Mouse (Mus musculus): ENCODE data around the gene Ltk. TPM values are rescaled to one million over a fixed set of nuclear protein-coding genes. Genes with fewer than 3 reads are reported as not detected.

Gene Ltk
- polyA plus RNA-seq, 1 experiment from 2014 or later: 0.08 TPM

DNA sequence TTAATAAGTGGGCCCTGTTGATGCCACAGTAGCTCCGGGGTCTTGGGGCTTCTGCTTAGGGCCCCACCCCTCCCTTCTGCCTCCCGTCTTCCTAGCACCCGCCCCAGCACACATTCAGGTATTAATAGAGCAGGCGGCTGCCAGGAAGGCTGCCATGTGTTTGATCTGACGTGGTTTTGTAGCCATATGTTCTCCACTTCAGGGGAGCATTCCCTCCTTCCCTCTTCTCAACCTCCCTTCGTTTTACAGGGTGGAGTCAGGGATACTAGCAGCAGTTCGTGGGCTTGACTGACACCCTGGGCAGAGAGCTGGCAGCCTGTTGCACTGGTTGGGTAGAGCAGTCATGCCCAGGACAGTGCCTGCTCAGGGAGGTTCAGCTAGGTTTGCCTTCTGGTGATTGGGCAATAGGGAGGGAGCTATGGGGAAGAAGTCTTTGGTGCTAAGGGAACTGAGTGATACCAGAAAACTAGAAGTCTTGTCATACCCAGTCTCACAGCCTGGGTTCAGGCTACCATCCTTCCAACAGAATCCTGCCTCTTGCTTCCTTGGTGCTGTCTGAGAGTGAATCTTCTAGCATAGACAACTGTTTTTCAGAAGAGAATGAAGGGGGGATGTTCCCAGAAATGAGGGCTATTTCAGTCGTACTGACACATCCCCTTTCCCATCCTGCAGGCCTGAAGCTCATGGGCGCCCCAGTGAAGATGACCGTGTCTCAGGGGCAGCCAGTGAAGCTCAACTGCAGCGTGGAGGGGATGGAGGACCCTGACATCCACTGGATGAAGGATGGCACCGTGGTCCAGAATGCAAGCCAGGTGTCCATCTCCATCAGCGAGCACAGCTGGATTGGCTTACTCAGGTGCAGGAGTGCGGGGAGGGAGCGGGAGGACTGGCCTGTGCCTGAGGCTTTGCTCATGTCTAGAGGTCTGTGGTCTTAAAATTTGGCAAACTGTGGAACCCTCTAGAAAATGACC is 40.9 kb upstream of the Ltk start:
- H3K27me3 ChIP-seq (ENCODE audit: control insufficient read depth, insufficient read depth, low read length): peaks cover 9% of the 10 kb centered on the region; the same call in 1 of the 2 replicates
- DNase-seq (ENCODE audit: low spot score): no peak
- ATAC-seq (ENCODE audit: low FRiP score): no peak

DNA sequence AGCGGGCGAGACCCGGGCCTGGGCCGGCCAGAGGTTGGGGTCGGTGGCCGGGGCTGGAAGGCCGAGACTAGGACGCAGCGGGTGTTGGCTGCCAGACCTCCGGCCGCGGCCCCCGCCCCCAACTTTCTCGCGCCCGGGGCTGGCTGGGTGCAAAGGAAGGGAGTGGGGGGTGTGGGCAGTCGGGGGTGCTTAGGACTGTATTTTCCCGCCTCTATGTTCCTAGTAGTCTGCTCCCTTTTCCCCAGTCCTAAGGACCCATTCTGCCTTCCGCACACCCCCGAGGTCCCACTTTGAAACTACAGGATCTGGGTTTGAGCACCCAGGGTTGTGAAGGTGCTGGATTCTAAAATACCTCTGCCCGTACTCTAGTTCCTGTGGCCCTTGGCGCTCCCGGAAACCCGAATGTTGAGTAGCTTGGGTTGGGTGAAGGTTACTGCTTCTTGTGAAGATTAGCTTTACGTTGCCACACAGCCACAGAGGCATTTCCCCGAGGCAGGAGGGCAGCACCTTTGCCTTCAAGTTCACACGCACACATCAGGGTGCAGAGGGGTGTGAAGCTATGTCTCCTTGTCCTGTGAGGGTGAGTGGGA is 39.8 kb upstream of the Ltk start:
- peak overlapping the region; percentile 53; the same call in 1 of the 2 replicates for H3K27ac ChIP-seq (ENCODE audit: low read depth, low read length)
- H3K36me3 ChIP-seq (ENCODE audit: control insufficient read depth, insufficient read depth, low read length): no peaks in the 10 kb centered on the region
- H3K9ac ChIP-seq (ENCODE audit: low read depth, low read length): peak overlapping the region; percentile 91
- WGBS: 1% methylated on average over 23 of the region's 27 CpGs
- ATAC-seq (ENCODE audit: low FRiP score) (peak; percentile 22; the same call in 1 of the 2 replicates), DNase-seq (ENCODE audit: low spot score) (peak; percentile 52)
- peak overlapping the region; percentile 88 for H3K4me3 ChIP-seq (ENCODE audit: low read depth, low read length)
- H3K9me3 ChIP-seq (ENCODE audit: control insufficient read depth, low read length): no peaks in the 10 kb centered on the region
- peak overlapping the region; percentile 98 for H3K4me2 ChIP-seq (replicated peaks; ENCODE audit: low read depth, low read length)
- H3K4me1 ChIP-seq (replicated peaks; ENCODE audit: control insufficient read depth, insufficient read depth, low read length): peaks cover 24% of the 10 kb centered on the region
- peaks cover 9% of the 10 kb centered on the region; the same call in 1 of the 2 replicates for H3K27me3 ChIP-seq (ENCODE audit: control insufficient read depth, insufficient read depth, low read length)

More for the DNA sequence above, 40.9 kb upstream of the Ltk start:
- Histone ChIP-seq H3K36me3 (ENCODE audit: control insufficient read depth, insufficient read depth, low read length) (no peaks in the 10 kb centered on the region), H3K9me3 (ENCODE audit: control insufficient read depth, low read length) (no peaks in the 10 kb centered on the region), H3K27ac (ENCODE audit: low read depth, low read length) (no peak overlapping the region), H3K4me3 (ENCODE audit: low read depth, low read length) (peak overlapping the region; percentile 88), H3K9ac (ENCODE audit: low read depth, low read length) (peak overlapping the region; percentile 91), H3K4me2 (replicated peaks; ENCODE audit: low read depth, low read length) (peak overlapping the region; percentile 98), H3K4me1 (replicated peaks; ENCODE audit: control insufficient read depth, insufficient read depth, low read length) (peaks cover 24% of the 10 kb centered on the region)
- whole genome bisulfite sequencing: 48% methylated on average over 15 of the region's 15 CpGs

- H3K4me1 ChIP-seq (replicated peaks; ENCODE audit: control insufficient read depth, insufficient read depth, low read length): peaks cover 19% of the 10 kb centered on the region
- peak overlapping the region; percentile 88 for H3K4me3 ChIP-seq (ENCODE audit: low read depth, low read length)
- no peaks in the 10 kb centered on the region for H3K36me3 ChIP-seq (ENCODE audit: control insufficient read depth, insufficient read depth, low read length)
Measured at GRCm38 (mm10) chr2:119799181-119799960, 39.1 kb upstream of the Ltk start.

GRCm38 (mm10) chr2:119798246-119798927 is 38.2 kb upstream of the Ltk start:
- ATAC-seq (ENCODE audit: low FRiP score) (no peak), DNase-seq (ENCODE audit: low spot score) (peak; percentile 73)
- Histone ChIP-seq H3K27me3 (ENCODE audit: control insufficient read depth, insufficient read depth, low read length) (peaks cover 6% of the 10 kb centered on the region; the same call in 1 of the 2 replicates), H3K9ac (ENCODE audit: low read depth, low read length) (no peak overlapping the region), H3K9me3 (ENCODE audit: control insufficient read depth, low read length) (no peaks in the 10 kb centered on the region), H3K4me3 (ENCODE audit: low read depth, low read length) (peak overlapping the region; percentile 88; the same call in 1 of the 2 replicates), H3K27ac (ENCODE audit: low read depth, low read length) (no peak overlapping the region), H3K4me2 (replicated peaks; ENCODE audit: low read depth, low read length) (peak overlapping the region; percentile 98; the same call in 1 of the 2 replicates), H3K4me1 (replicated peaks; ENCODE audit: control insufficient read depth, insufficient read depth, low read length) (peaks cover 11% of the 10 kb centered on the region), H3K36me3 (ENCODE audit: control insufficient read depth, insufficient read depth, low read length) (no peaks in the 10 kb centered on the region)
- 11% methylated on average over 13 of the region's 13 CpGs for WGBS

More at GRCm38 (mm10) chr2:119799181-119799960, 39.1 kb upstream of the Ltk start:
- WGBS: 0% methylated on average over 17 of the region's 89 CpGs
- Histone ChIP-seq H3K4me2 (replicated peaks; ENCODE audit: low read depth, low read length) (peak overlapping the region; percentile 98), H3K9ac (ENCODE audit: low read depth, low read length) (peak overlapping the region; percentile 91), H3K27ac (ENCODE audit: low read depth, low read length) (peak overlapping the region; percentile 53; the same call in 1 of the 2 replicates), H3K9me3 (ENCODE audit: control insufficient read depth, low read length) (no peaks in the 10 kb centered on the region), H3K27me3 (ENCODE audit: control insufficient read depth, insufficient read depth, low read length) (peaks cover 9% of the 10 kb centered on the region; the same call in 1 of the 2 replicates)
- DNase-seq (ENCODE audit: low spot score) (peak; percentile 68), ATAC-seq (ENCODE audit: low FRiP score) (peak; percentile 51)

DNA sequence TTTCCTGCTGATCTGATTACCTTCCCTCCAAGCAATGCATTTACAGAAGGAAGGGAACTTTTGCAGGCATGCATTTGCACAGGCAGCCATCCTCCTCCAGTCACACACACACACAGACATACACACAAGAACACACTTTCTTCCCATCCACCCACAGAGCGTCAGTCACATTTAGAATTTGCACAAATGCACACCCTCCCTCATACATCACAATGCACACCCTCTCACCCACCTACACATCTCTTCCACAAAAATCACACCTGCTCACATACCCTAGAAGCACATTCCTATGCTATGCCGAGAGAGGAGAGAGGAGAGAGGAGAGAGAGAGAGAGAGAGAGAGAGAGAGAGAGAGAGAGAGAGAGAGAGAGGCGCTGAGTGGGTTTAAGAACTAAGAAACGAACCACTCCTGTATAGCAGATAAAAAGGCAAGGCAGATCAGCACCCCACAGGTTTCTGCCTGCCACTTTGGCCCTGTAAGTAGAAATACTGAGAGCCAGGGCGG is 37.1 kb upstream of the Ltk start, which contains the start of gene Tyro3:
Gene Tyro3 (plus strand): TSS at position 455 of the 505 bp plus-strand sequence.
- Histone ChIP-seq H3K4me1 (replicated peaks; ENCODE audit: control insufficient read depth, insufficient read depth, low read length) (peaks cover 3% of the 10 kb centered on the region; the same call in 1 of the 2 replicates), H3K27me3 (ENCODE audit: control insufficient read depth, insufficient read depth, low read length) (peaks cover 6% of the 10 kb centered on the region; the same call in 1 of the 2 replicates), H3K4me3 (ENCODE audit: low read depth, low read length) (no peak within 1 kb of the TSS), H3K36me3 (ENCODE audit: control insufficient read depth, insufficient read depth, low read length) (no peaks in the 10 kb centered on the region), H3K9me3 (ENCODE audit: control insufficient read depth, low read length) (no peaks in the 10 kb centered on the region), H3K9ac (ENCODE audit: low read depth, low read length) (no peak within 1 kb of the TSS), H3K4me2 (replicated peaks; ENCODE audit: low read depth, low read length) (no peak within 1 kb of the TSS), H3K27ac (ENCODE audit: low read depth, low read length) (no peak within 1 kb of the TSS)
- no peak for ATAC-seq (ENCODE audit: low FRiP score)
- WGBS: 65% methylated on average over 5 of the region's 5 CpGs
- no peak for DNase-seq (ENCODE audit: low spot score)

- Histone ChIP-seq H3K4me3 (ENCODE audit: low read depth, low read length) (no peak overlapping the region), H3K4me2 (replicated peaks; ENCODE audit: low read depth, low read length) (no peak overlapping the region), H3K9ac (ENCODE audit: low read depth, low read length) (no peak overlapping the region), H3K27me3 (ENCODE audit: control insufficient read depth, insufficient read depth, low read length) (no peaks in the 10 kb centered on the region), H3K4me1 (replicated peaks; ENCODE audit: control insufficient read depth, insufficient read depth, low read length) (no peaks in the 10 kb centered on the region), H3K9me3 (ENCODE audit: control insufficient read depth, low read length) (no peaks in the 10 kb centered on the region), H3K36me3 (ENCODE audit: control insufficient read depth, insufficient read depth, low read length) (no peaks in the 10 kb centered on the region), H3K27ac (ENCODE audit: low read depth, low read length) (no peak overlapping the region)
- ATAC-seq (ENCODE audit: low FRiP score) (no peak), DNase-seq (ENCODE audit: low spot score) (no peak)
- WGBS: 88% methylated on average over 2 of the region's 2 CpGs
Measured at GRCm38 (mm10) chr2:119789996-119790395, 29.8 kb upstream of the Ltk start.

- Histone ChIP-seq H3K4me3 (ENCODE audit: low read depth, low read length) (peak within 1 kb of the TSS; percentile 54), H3K4me1 (replicated peaks; ENCODE audit: control insufficient read depth, insufficient read depth, low read length) (no peaks in the 10 kb centered on the region), H3K27me3 (ENCODE audit: control insufficient read depth, insufficient read depth, low read length) (no peaks in the 10 kb centered on the region), H3K9me3 (ENCODE audit: control insufficient read depth, low read length) (no peaks in the 10 kb centered on the region), H3K9ac (ENCODE audit: low read depth, low read length) (peak within 1 kb of the TSS; percentile 70), H3K36me3 (ENCODE audit: control insufficient read depth, insufficient read depth, low read length) (no peaks in the 10 kb centered on the region; the same call in 1 of the 2 replicates), H3K27ac (ENCODE audit: low read depth, low read length) (peak within 1 kb of the TSS; percentile 63), H3K4me2 (replicated peaks; ENCODE audit: low read depth, low read length) (peak within 1 kb of the TSS; percentile 76)
- 1% methylated on average over 44 of the region's 44 CpGs for WGBS
- ATAC-seq (ENCODE audit: low FRiP score): peak; percentile 93
- DNase-seq (ENCODE audit: low spot score): peak; percentile 90
Measured at GRCm38 (mm10) chr2:119787206-119787883, 27.1 kb upstream of the Ltk start, which contains the start of gene Rpap1. Gene Rpap1, minus strand, starts transcription at chr2:119787537.
